Mouse (Mus musculus) small intestine, adult 2 months (tissue): Measurements from ENCODE around the gene Pik3c2g. TPM values are rescaled to one million over a fixed set of nuclear protein-coding genes. Genes with fewer than 3 reads are reported as not detected.

ENCODE experiments used
- H3K27ac ChIP-seq: fragments of 200-500 bp; 2 replicates; pipeline ENCODE4 v1.5.1; 2012; ENCODE audit warnings: low read depth, low read length, control low read depth, inconsistent platforms; ENCODE audit not compliant: insufficient read depth
- H3K27me3 ChIP-seq: fragments of 200-500 bp; 2 replicates; pipeline ENCODE4 v1.6.1; 2012; ENCODE audit warnings: mild to moderate bottlenecking, moderate library complexity, low read length, inconsistent platforms; ENCODE audit not compliant: control insufficient read depth, insufficient read depth
- H3K36me3 ChIP-seq: fragments of 200-500 bp; 2 replicates; pipeline ENCODE4 v1.6.1; 2012; ENCODE audit warnings: mild to moderate bottlenecking, low read length, control low read depth, inconsistent platforms; ENCODE audit not compliant: control insufficient read depth, insufficient read depth
- H3K4me1 ChIP-seq: fragments of 200-500 bp; 2 replicates; pipeline ENCODE4 v1.6.1; 2012; ENCODE audit warnings: low read length, inconsistent platforms, mixed read lengths; ENCODE audit not compliant: control insufficient read depth, insufficient read depth, insufficient read length
- H3K4me3 ChIP-seq: fragments of 200-500 bp; 2 replicates; pipeline ENCODE4 v1.5.1; 2012; ENCODE audit warnings: low read depth, mild to moderate bottlenecking, control low read depth, inconsistent platforms, low read length, moderate library complexity
- CTCF ChIP-seq: fragments of 200-500 bp; IDR thresholded peaks from 2 replicates; pipeline ENCODE4 v1.5.1; 2012; ENCODE audit warnings: low read depth, mild to moderate bottlenecking, control low read depth, inconsistent platforms, low read length, moderate library complexity, mixed read lengths; ENCODE audit not compliant: insufficient replicate concordance, insufficient read length; ENCODE audit errors: extremely low read depth
- POLR2A ChIP-seq: fragments of 200-500 bp; IDR thresholded peaks from 2 replicates; pipeline ENCODE4 v1.6.1; 2012; ENCODE audit warnings: low read depth, mild to moderate bottlenecking, control low read depth, inconsistent platforms, low read length, moderate library complexity
- WGBS: fragments of 180-500 bp; shearing (Covaris S2); methylation state at CpG from one replicate; pipeline ENCODE4 v1.1.7; 2018; 5-methylcytosine and 5-hydroxymethylcytosine counted together
- polyA plus RNA-seq: library from polyadenylated mRNA; depleted of rRNA; stranded (reverse); fragments of >200 nt; gene quantifications from 2 replicates; pipeline ENCODE4 v1.2.3, GENCODE M21; 2012

Gene Pik3c2g
- polyA plus RNA-seq, 1 experiment: 0.15 TPM

DNA sequence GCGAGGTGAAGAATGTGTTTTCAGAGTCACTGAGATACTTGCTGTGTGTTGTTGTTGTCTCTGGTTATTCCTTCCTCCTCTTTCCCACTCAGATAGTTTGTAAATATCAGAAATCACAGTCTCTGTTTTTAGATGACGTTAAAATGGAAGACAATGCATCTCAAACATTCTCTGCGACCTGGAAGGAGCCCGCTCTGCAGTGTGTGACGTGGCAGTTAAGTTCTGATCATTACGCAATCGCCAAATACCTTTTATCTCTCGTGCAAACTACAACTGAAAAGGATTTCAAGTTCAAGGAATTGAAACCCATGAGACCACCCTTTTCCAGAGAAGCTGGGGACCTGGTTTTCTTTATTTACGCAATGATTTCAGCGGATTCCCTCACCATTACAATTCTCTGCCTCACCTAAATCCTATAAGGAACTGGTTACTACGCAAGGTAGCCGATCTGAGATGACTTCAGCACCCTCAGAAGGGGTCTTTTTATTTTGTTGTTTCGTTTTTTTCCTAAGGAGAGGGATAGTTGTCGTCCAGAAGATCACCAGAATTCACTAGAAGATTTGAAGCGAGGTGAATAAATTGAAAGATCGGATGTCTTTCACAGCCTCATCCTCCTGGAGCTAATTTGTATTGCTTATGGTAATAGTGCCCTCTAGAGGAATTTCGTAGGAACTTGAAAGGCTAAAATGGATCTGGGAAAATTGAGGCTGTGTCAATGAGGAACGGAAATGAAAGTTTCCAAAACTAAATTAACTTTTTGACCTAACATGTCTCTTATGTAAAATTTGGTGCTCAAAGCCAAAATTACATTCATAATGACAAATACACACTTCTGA, 9.8 kb upstream of the Pik3c2g start:
- Histone ChIP-seq H3K4me1 (no peaks in the 10 kb centered on the region; the same call in 1 of the 2 replicates), H3K27me3 (no peaks in the 10 kb centered on the region), H3K4me3 (no peak overlapping the region), H3K36me3 (no peaks in the 10 kb centered on the region), H3K27ac (no peak overlapping the region)
- TF ChIP-seq CTCF: no peak
- no peak for TF ChIP-seq POLR2A
- 25% methylated on average over 18 of the region's 18 CpGs for WGBS

GRCm38 (mm10) chr6:139587478-139587877, 457 bp downstream of the Pik3c2g start:
- H3K36me3 ChIP-seq: no peaks in the 10 kb centered on the region
- H3K27me3 ChIP-seq: 0 out of 2 replicates have a peak, but pooled peaks cover 4% of the 10 kb centered on the region
- TF ChIP-seq POLR2A (no peak), CTCF (no peak)
- peaks cover 2% of the 10 kb centered on the region; the same call in 1 of the 2 replicates for H3K4me1 ChIP-seq
- no peak overlapping the region for H3K4me3 ChIP-seq
- WGBS: 30% methylated on average over 12 of the region's 12 CpGs
- no peak overlapping the region for H3K27ac ChIP-seq

DNA sequence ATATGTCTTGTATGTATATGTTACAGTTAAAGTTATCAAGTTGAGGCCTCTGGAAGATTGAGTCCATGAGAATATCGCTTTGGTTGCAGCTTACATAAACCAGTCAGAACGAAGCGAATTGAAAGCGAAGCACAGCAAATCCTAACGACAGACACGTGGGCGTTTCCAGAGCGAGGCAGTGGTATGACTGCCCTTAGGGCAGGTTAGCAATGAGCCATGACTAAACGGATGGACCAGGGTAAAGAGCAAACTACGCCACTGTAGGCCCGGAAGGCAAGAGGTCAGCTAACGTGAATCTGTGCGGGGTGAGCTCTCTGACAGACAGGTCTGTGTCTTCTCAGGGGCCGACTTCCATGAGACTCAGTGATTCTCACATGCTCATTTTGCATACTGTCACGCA, 1.4 kb downstream of the Pik3c2g start:
- H3K27ac ChIP-seq: no peak overlapping the region
- H3K4me3 ChIP-seq: no peak overlapping the region
- no peaks in the 10 kb centered on the region for H3K36me3 ChIP-seq
- peaks cover 2% of the 10 kb centered on the region; the same call in 1 of the 2 replicates for H3K4me1 ChIP-seq
- 70% methylated on average over 15 of the region's 15 CpGs for WGBS
- TF ChIP-seq POLR2A (no peak), CTCF (no peak)
- H3K27me3 ChIP-seq: 0 out of 2 replicates have a peak, but pooled peaks cover 4% of the 10 kb centered on the region

GRCm38 (mm10) chr6:139589291-139589690, 2.3 kb downstream of the Pik3c2g start:
- Histone ChIP-seq H3K36me3 (no peaks in the 10 kb centered on the region), H3K27ac (no peak overlapping the region), H3K27me3 (0 out of 2 replicates have a peak, but pooled peaks cover 4% of the 10 kb centered on the region), H3K4me3 (no peak overlapping the region), H3K4me1 (peaks cover 2% of the 10 kb centered on the region; the same call in 1 of the 2 replicates)
- TF ChIP-seq POLR2A (no peak), CTCF (peak; percentile 56; the same call in 1 of the 2 replicates)
- whole genome bisulfite sequencing: 3% methylated on average over 12 of the region's 12 CpGs

- Histone ChIP-seq H3K27ac (no peak overlapping the region), H3K4me3 (no peak overlapping the region), H3K4me1 (peaks cover 2% of the 10 kb centered on the region; the same call in 1 of the 2 replicates), H3K36me3 (no peaks in the 10 kb centered on the region), H3K27me3 (0 out of 2 replicates have a peak, but pooled peaks cover 4% of the 10 kb centered on the region)
- WGBS: 74% methylated on average over 9 of the region's 9 CpGs
- TF ChIP-seq POLR2A (no peak), CTCF (no peak)
Observed at GRCm38 (mm10) chr6:139589854-139590253, 2.8 kb downstream of the Pik3c2g start.

- WGBS: 47% methylated on average over 3 of the region's 3 CpGs
- TF ChIP-seq CTCF: no peak
- TF ChIP-seq POLR2A: no peak
- no peaks in the 10 kb centered on the region for H3K36me3 ChIP-seq
- H3K4me3 ChIP-seq: no peak overlapping the region
- H3K27me3 ChIP-seq: 0 out of 2 replicates have a peak, but pooled peaks cover 4% of the 10 kb centered on the region
- peaks cover 2% of the 10 kb centered on the region; the same call in 1 of the 2 replicates for H3K4me1 ChIP-seq
- no peak overlapping the region for H3K27ac ChIP-seq
Observed at GRCm38 (mm10) chr6:139592081-139592480, 5.1 kb downstream of the Pik3c2g start.

GRCm38 (mm10) chr6:139596433-139596832, 9.4 kb downstream of the Pik3c2g start:
- H3K4me1 ChIP-seq: no peaks in the 10 kb centered on the region
- TF ChIP-seq POLR2A: no peak
- TF ChIP-seq CTCF: no peak
- H3K4me3 ChIP-seq: no peak overlapping the region
- H3K27me3 ChIP-seq: no peaks in the 10 kb centered on the region
- H3K36me3 ChIP-seq: no peaks in the 10 kb centered on the region
- WGBS: 15% methylated on average over 2 of the region's 2 CpGs
- H3K27ac ChIP-seq: no peak overlapping the region
